In genomic region chr8:70904532-70904931, GRCm38 (mm10) we compare ENCODE assay signal across 11 mouse cellular contexts. TPM values are rescaled to one million over a fixed set of nuclear protein-coding genes. Genes with fewer than 3 reads are reported as not detected.
DNase-seq lines count a peak whose midpoint lies in the region; ATAC-seq lines count a peak whose summit lies in the region.
"Had no signal": no experiment of that assay in that cellular context is flagged by ENCODE, and none has a peak within 500 bp of the region (broad histone marks: within the 10 kb centered on the region; RNA-seq: fewer than 3 reads in every experiment).

No protein-coding gene starts in this region.

- ATAC-seq in heart, embryonic 11.5 days (replicated peaks; ENCODE audit: insufficient number of reproducible peaks, low FRiP score, low TSS enrichment) = no peak
- no peak for ATAC-seq in erythroblast, adult 5-6 weeks (replicated peaks; ENCODE audit: low FRiP score, poor library complexity, severe bottlenecking)

- H3K4me3 ChIP-seq in heart, embryonic 11.5 days (ENCODE audit: low read depth, low read length) = no peak overlapping the region
- peak overlapping the region; percentile 71 for H3K4me3 ChIP-seq in megakaryocyte, embryonic 14.5 days (replicated peaks)

- no peak overlapping the region for H3K4me2 ChIP-seq in heart, embryonic 11.5 days

- peak; percentile 55 to 84 for DNase-seq in heart, adult 9 months (ENCODE audit: low spot score in 2 of 2)
- peak; percentile 56 for DNase-seq in brain, adult 2 months (ENCODE audit: low read depth, low spot score)
- DNase-seq in kidney, postnatal 25 days = peak; percentile 55 to 70
- DNase-seq in adrenal gland, postnatal 4 days (ENCODE audit: low spot score in 2 of 2) = no peak
- DNase-seq in cerebellum, postnatal 25 days = no peak
- DNase-seq: retina, postnatal 1 day; thymus, postnatal 14 days had no signal

- H3K27me3 ChIP-seq in heart, embryonic 11.5 days (ENCODE audit: control insufficient read depth, insufficient read depth, low read length) = no peaks in the 10 kb centered on the region; the same call in 1 of the 2 replicates
- H3K27me3 ChIP-seq in megakaryocyte, embryonic 14.5 days (replicated peaks) = no peaks in the 10 kb centered on the region

- peaks cover 13% of the 10 kb centered on the region for H3K4me1 ChIP-seq in heart, embryonic 11.5 days (ENCODE audit: control insufficient read depth, insufficient read depth, low read length)
- H3K4me1 ChIP-seq in megakaryocyte, embryonic 14.5 days = peaks cover 52% of the 10 kb centered on the region

- H3K27ac ChIP-seq in heart, embryonic 11.5 days (ENCODE audit: low read depth, low read length) = no peak overlapping the region

- H3K9ac ChIP-seq in heart, embryonic 11.5 days (ENCODE audit: low read depth, low read length) = no peak overlapping the region

- no peaks in the 10 kb centered on the region for H3K36me3 ChIP-seq in heart, embryonic 11.5 days (ENCODE audit: control insufficient read depth, insufficient read depth, low read length)
- peaks cover 5% of the 10 kb centered on the region for H3K36me3 ChIP-seq in megakaryocyte, embryonic 14.5 days (replicated peaks; ENCODE audit: low read length)
- H3K36me3 ChIP-seq: midbrain, embryonic 13.5 days had no signal

- H3K9me3 ChIP-seq in heart, embryonic 11.5 days (replicated peaks; ENCODE audit: control insufficient read depth, low read length) = no peaks in the 10 kb centered on the region
- no peaks in the 10 kb centered on the region for H3K9me3 ChIP-seq in megakaryocyte, embryonic 14.5 days
- H3K9me3 ChIP-seq: midbrain, embryonic 13.5 days had no signal

- WGBS in heart, embryonic 11.5 days (ENCODE audit: insufficient replicate concordance) = 43% methylated on average over 4 of the region's 4 CpGs

RNA-seq across cellular contexts. Expression of gene Map1s, which starts 1.2 kb away (rescaled TPM):
- 26.0 and 31.1 TPM in 2 replicates for polyA plus RNA-seq in heart, embryonic 11.5 days (2014; fragmentation: Nextera tagmentation; extraction: Ambion mirVana)
- polyA plus RNA-seq in megakaryocyte, embryonic 14.5 days (2012; ENCODE audit: insufficient read depth, low replicate concordance) = 69.6 and 104 TPM in 2 replicates
- 2.3 and 4.0 TPM in 2 replicates for total RNA-seq in erythroblast, adult 5-6 weeks (2015; ENCODE audit: low replicate concordance)
- 2.2 and 3.1 TPM in 2 replicates for total RNA-seq in erythroblast, adult 5-6 weeks (2017; ENCODE audit: low replicate concordance)
- total RNA-seq in adrenal gland, postnatal 4 days (2021) = 10 to 100 TPM; 45.4 to 48.9 TPM

RNA-seq across cellular contexts. Expression of gene Rpl18a, which starts 7.3 kb away (rescaled TPM):
- 2,782 and 3,146 TPM in 2 replicates for polyA plus RNA-seq in heart, embryonic 11.5 days (2014; fragmentation: Nextera tagmentation; extraction: Ambion mirVana)
- 4,812 and 7,707 TPM in 2 replicates for polyA plus RNA-seq in megakaryocyte, embryonic 14.5 days (2012; ENCODE audit: insufficient read depth, low replicate concordance)
- 1,597 and 1,896 TPM in 2 replicates for total RNA-seq in erythroblast, adult 5-6 weeks (2015; ENCODE audit: low replicate concordance)
- total RNA-seq in erythroblast, adult 5-6 weeks (2017; ENCODE audit: low replicate concordance) = 369 and 492 TPM in 2 replicates
- total RNA-seq in adrenal gland, postnatal 4 days (2021) = 1,000 to 10,000 TPM; 1,999 to 2,049 TPM

RNA-seq across cellular contexts. Expression of gene Slc5a5, which starts 12.0 kb away (rescaled TPM):
- 0.06 TPM in 1 of 2 replicates, not detected in the other for polyA plus RNA-seq in heart, embryonic 11.5 days (2014; fragmentation: Nextera tagmentation; extraction: Ambion mirVana)
- 0.13 and 1.5 TPM in 2 replicates for polyA plus RNA-seq in megakaryocyte, embryonic 14.5 days (2012; ENCODE audit: insufficient read depth, low replicate concordance)
- not detected in 2 replicates for total RNA-seq in erythroblast, adult 5-6 weeks (2015; ENCODE audit: low replicate concordance)
- 0.17 TPM in 1 of 2 replicates, not detected in the other for total RNA-seq in erythroblast, adult 5-6 weeks (2017; ENCODE audit: low replicate concordance)
- total RNA-seq in adrenal gland, postnatal 4 days (2021) = under 1 TPM; 0.14 to 0.17 TPM

RNA-seq across cellular contexts. Expression of gene Ccdc124, which starts 30.8 kb away (rescaled TPM):
- 102 and 109 TPM in 2 replicates for polyA plus RNA-seq in heart, embryonic 11.5 days (2014; fragmentation: Nextera tagmentation; extraction: Ambion mirVana)
- polyA plus RNA-seq in megakaryocyte, embryonic 14.5 days (2012; ENCODE audit: insufficient read depth, low replicate concordance) = 92.6 and 282 TPM in 2 replicates
- 12.3 and 14.2 TPM in 2 replicates for total RNA-seq in erythroblast, adult 5-6 weeks (2015; ENCODE audit: low replicate concordance)
- total RNA-seq in erythroblast, adult 5-6 weeks (2017; ENCODE audit: low replicate concordance) = 11.7 and 13.4 TPM in 2 replicates
- total RNA-seq in adrenal gland, postnatal 4 days (2021) = 10 to 100 TPM; 36.8 to 38.6 TPM

RNA-seq across cellular contexts. Expression of gene Kcnn1, which starts 41.5 kb away (rescaled TPM):
- polyA plus RNA-seq in heart, embryonic 11.5 days (2014; fragmentation: Nextera tagmentation; extraction: Ambion mirVana) = 0.55 and 1.1 TPM in 2 replicates
- 3.4 and 11.8 TPM in 2 replicates for polyA plus RNA-seq in megakaryocyte, embryonic 14.5 days (2012; ENCODE audit: insufficient read depth, low replicate concordance)
- total RNA-seq in erythroblast, adult 5-6 weeks (2015; ENCODE audit: low replicate concordance) = not detected in 2 replicates
- not detected in 2 replicates for total RNA-seq in erythroblast, adult 5-6 weeks (2017; ENCODE audit: low replicate concordance)
- 1 to 10 TPM; 1.4 to 2.1 TPM for total RNA-seq in adrenal gland, postnatal 4 days (2021)

Comparison
In these comparisons a context has a peak if more than half of its experiments do, and no peak if none do; other contexts are left out.
1. DNase-seq: peak in heart, adult 9 months (2 of 2), brain, adult 2 months (single experiment) and kidney, postnatal 25 days (2 of 2); none in adrenal gland, postnatal 4 days (0 of 2) and cerebellum, postnatal 25 days (0 of 2).
2. RNA of gene Map1s, which starts 1.2 kb away (total RNA-seq): 45.4 to 48.9 TPM in adrenal gland, postnatal 4 days; 2.2 to 4.0 TPM in erythroblast, adult 5-6 weeks; every median in the first group is over 4 times any median in the second.